Mouse (Mus musculus) MEL (cell line): ENCODE results near the gene Cxcl10. TPM values are rescaled to one million over a fixed set of nuclear protein-coding genes. Genes with fewer than 3 reads are reported as not detected.
A peak's percentile ranks its signal among the peaks of the same experiment; 100 is the strongest.

Experiments
- DNase-seq: peaks from one replicate; pipeline ENCODE4 v3.0.0; 2011; ENCODE audit warnings: low read depth, low spot score
- H3K27ac ChIP-seq: 2 replicates; pipeline ENCODE4 v1.5.1; 2012; ENCODE audit warnings: low read depth, mild to moderate bottlenecking, control low read depth, low read length, moderate library complexity; ENCODE audit not compliant: control insufficient read depth
- H3K27me3 ChIP-seq, 2 experiments: fragments of 150-350 bp in 1 of 2; sonication (generic) in 1 of 2; 2 replicates each; pipeline ENCODE4 v1.6.1; 2012; ENCODE audit warnings: low read length in 2 of 2, mild to moderate bottlenecking in 2 of 2, improper control_type of control experiment in 1 of 2, moderate library complexity in 1 of 2; ENCODE audit not compliant: insufficient read depth in 2 of 2, control insufficient read depth in 1 of 2
- H3K36me3 ChIP-seq, 2 experiments: 2 replicates each; pipeline ENCODE4 v1.6.1; 2012 to 2014; ENCODE audit warnings: low read length in 2 of 2, improper control_type of control experiment in 1 of 2, inconsistent platforms in 1 of 2, mild to moderate bottlenecking in 1 of 2; ENCODE audit not compliant: insufficient read depth in 2 of 2, control insufficient read depth in 1 of 2
- H3K4me1 ChIP-seq, 2 experiments: fragments of 150-350 bp in 1 of 2; sonication (generic) in 1 of 2; 2 replicates each; pipeline ENCODE4 v1.6.1; 2012; ENCODE audit warnings: low read length in 2 of 2, improper control_type of control experiment in 1 of 2, mild to moderate bottlenecking in 1 of 2; ENCODE audit not compliant: insufficient read depth in 2 of 2, control insufficient read depth in 1 of 2
- H3K4me3 ChIP-seq, 2 experiments: fragments of 150-350 bp in 1 of 2; sonication (generic) in 1 of 2; 2 replicates each; pipeline ENCODE4 v1.5.1; 2012; ENCODE audit warnings: low read depth in 2 of 2, low read length in 2 of 2, mild to moderate bottlenecking in 2 of 2, moderate library complexity in 2 of 2, control low read depth in 1 of 2, improper control_type of control experiment in 1 of 2; ENCODE audit not compliant: control insufficient read depth in 1 of 2, insufficient read depth in 1 of 2
- H3K79me2 ChIP-seq: 2 replicates; pipeline ENCODE4 v1.6.1; 2012; ENCODE audit warnings: mild to moderate bottlenecking, low read length, moderate library complexity; ENCODE audit not compliant: control insufficient read depth, poor library complexity, insufficient read depth
- H3K9ac ChIP-seq: 2 replicates; pipeline ENCODE4 v1.6.1; 2012; ENCODE audit warnings: low read depth, mild to moderate bottlenecking, control low read depth, low read length, moderate library complexity; ENCODE audit not compliant: control insufficient read depth, poor library complexity, severe bottlenecking
- H3K9me3 ChIP-seq: fragments of 150-350 bp; sonication (generic); replicated peaks from 2 replicates; pipeline ENCODE4 v1.6.1; 2012; ENCODE audit warnings: mild to moderate bottlenecking, low read length, improper control_type of control experiment, moderate library complexity; ENCODE audit not compliant: insufficient read depth
- CHD1 ChIP-seq: IDR thresholded peaks from 2 replicates; pipeline ENCODE4 v1.6.1; 2012; ENCODE audit warnings: low read depth, mild to moderate bottlenecking, inconsistent platforms, low read length, improper control_type of control experiment
- CTCF ChIP-seq, 3 experiments: IDR thresholded peaks in 2 of 3; conservative IDR thresholded peaks in 1 of 3; 2 replicates each; pipeline ENCODE4 v1.5.1; 2011 to 2012; ENCODE audit warnings: low read length in 3 of 3, low read depth in 2 of 3, mild to moderate bottlenecking in 2 of 3, improper control_type of control experiment in 1 of 3, inconsistent platforms in 1 of 3, mixed read lengths in 1 of 3, moderate library complexity in 1 of 3; ENCODE audit not compliant: control insufficient read depth in 1 of 3, insufficient read depth in 1 of 3, poor library complexity in 1 of 3, severe bottlenecking in 1 of 3
- E2F4 ChIP-seq: IDR thresholded peaks from 2 replicates; pipeline ENCODE4 v1.6.1; 2011; ENCODE audit warnings: low read depth, low read length, improper control_type of control experiment, borderline replicate concordance
- ELF1 ChIP-seq: IDR thresholded peaks from 2 replicates; pipeline ENCODE4 v1.6.1; 2014; ENCODE audit warnings: low read depth, mild to moderate bottlenecking, inconsistent platforms, low read length, improper control_type of control experiment, moderate library complexity
- EP300 ChIP-seq, 2 experiments: IDR thresholded peaks; 2 replicates each; pipeline ENCODE4 v1.6.1; 2011; ENCODE audit warnings: improper control_type of control experiment in 2 of 2, low read length in 2 of 2, low read depth in 1 of 2, mild to moderate bottlenecking in 1 of 2
- ETS1 ChIP-seq: IDR thresholded peaks from 2 replicates; pipeline ENCODE4 v1.6.1; 2012; ENCODE audit warnings: low read depth, mild to moderate bottlenecking, inconsistent platforms, low read length, improper control_type of control experiment, moderate library complexity
- GABPA ChIP-seq: IDR thresholded peaks from 2 replicates; pipeline ENCODE4 v1.6.1; 2012; ENCODE audit warnings: low read depth, mild to moderate bottlenecking, inconsistent platforms, low read length, improper control_type of control experiment, moderate library complexity
- GATA1 ChIP-seq: IDR thresholded peaks from 2 replicates; pipeline ENCODE4 v1.6.1; 2011; ENCODE audit warnings: low read depth, low read length, improper control_type of control experiment
- JUND ChIP-seq: IDR thresholded peaks from 2 replicates; pipeline ENCODE4 v1.6.1; 2011; ENCODE audit warnings: low read depth, mild to moderate bottlenecking, improper control_type of control experiment, low read length
- KAT2A ChIP-seq: conservative IDR thresholded peaks from 2 replicates; pipeline ENCODE4 v1.6.1; 2012; ENCODE audit warnings: low read depth, low read length, improper control_type of control experiment, inconsistent platforms
- MAFK ChIP-seq: IDR thresholded peaks from 2 replicates; pipeline ENCODE4 v1.6.1; 2011; ENCODE audit warnings: low read depth, mild to moderate bottlenecking, low read length, improper control_type of control experiment, borderline replicate concordance
- MAX ChIP-seq: IDR thresholded peaks from 2 replicates; pipeline ENCODE4 v1.6.1; 2011; ENCODE audit warnings: low read length, improper control_type of control experiment
- MEF2A ChIP-seq: IDR thresholded peaks from 2 replicates; pipeline ENCODE4 v1.6.1; 2014; ENCODE audit warnings: low read depth, mild to moderate bottlenecking, inconsistent platforms, low read length, improper control_type of control experiment; ENCODE audit not compliant: poor library complexity, insufficient replicate concordance, severe bottlenecking; ENCODE audit errors: extremely low read depth
- MXI1 ChIP-seq: IDR thresholded peaks from 2 replicates; pipeline ENCODE4 v1.6.1; 2011; ENCODE audit warnings: mild to moderate bottlenecking, low read depth, low read length, improper control_type of control experiment
- MYC ChIP-seq: IDR thresholded peaks from 2 replicates; pipeline ENCODE4 v1.6.1; 2011; ENCODE audit warnings: low read depth, mild to moderate bottlenecking, low read length, improper control_type of control experiment, moderate library complexity
- NELFE ChIP-seq: IDR thresholded peaks from 2 replicates; pipeline ENCODE4 v1.6.1; 2011; ENCODE audit warnings: low read depth, low read length, improper control_type of control experiment
- NRF1 ChIP-seq: IDR thresholded peaks from 2 replicates; pipeline ENCODE4 v1.6.1; 2014; ENCODE audit warnings: low read depth, mild to moderate bottlenecking, inconsistent platforms, low read length, improper control_type of control experiment, moderate library complexity; ENCODE audit not compliant: poor library complexity, insufficient read depth, severe bottlenecking
- RAD21 ChIP-seq: IDR thresholded peaks from 2 replicates; pipeline ENCODE4 v1.6.1; 2011; ENCODE audit warnings: mild to moderate bottlenecking, low read depth, low read length, improper control_type of control experiment
- RCOR1 ChIP-seq: IDR thresholded peaks from 2 replicates; pipeline ENCODE4 v1.6.1; 2012; ENCODE audit warnings: low read depth, mild to moderate bottlenecking, inconsistent platforms, low read length, improper control_type of control experiment
- SMC3 ChIP-seq: IDR thresholded peaks from 2 replicates; pipeline ENCODE4 v1.6.1; 2011; ENCODE audit warnings: low read depth, low read length, improper control_type of control experiment
- TAL1 ChIP-seq: IDR thresholded peaks from 2 replicates; pipeline ENCODE4 v1.6.1; 2012; ENCODE audit warnings: mild to moderate bottlenecking, inconsistent platforms, low read length, moderate library complexity, mixed read lengths
- TBP ChIP-seq: IDR thresholded peaks from 2 replicates; pipeline ENCODE4 v1.8.0; 2011; ENCODE audit warnings: low read depth, low read length, improper control_type of control experiment
- TCF12 ChIP-seq: IDR thresholded peaks from 2 replicates; pipeline ENCODE4 v1.6.1; 2014; ENCODE audit warnings: low read depth, mild to moderate bottlenecking, inconsistent platforms, low read length, improper control_type of control experiment, moderate library complexity
- USF1 ChIP-seq: IDR thresholded peaks from 2 replicates; pipeline ENCODE4 v1.6.1; 2014; ENCODE audit warnings: low read depth, mild to moderate bottlenecking, inconsistent platforms, low read length, improper control_type of control experiment, moderate library complexity
- USF2 ChIP-seq, 2 experiments: IDR thresholded peaks; 2 replicates each; pipeline ENCODE4 v1.6.1; 2011 to 2012; ENCODE audit warnings: improper control_type of control experiment in 2 of 2, low read length in 2 of 2, borderline replicate concordance in 1 of 2, inconsistent platforms in 1 of 2, low read depth in 1 of 2, mild to moderate bottlenecking in 1 of 2; ENCODE audit not compliant: insufficient read depth in 1 of 2
- ZC3H11A ChIP-seq: IDR thresholded peaks from 2 replicates; pipeline ENCODE4 v1.6.1; 2012; ENCODE audit warnings: low read depth, mild to moderate bottlenecking, inconsistent platforms, low read length, improper control_type of control experiment
- ZKSCAN1 ChIP-seq: IDR thresholded peaks from 2 replicates; pipeline ENCODE4 v1.6.1; 2012; ENCODE audit warnings: low read depth, mild to moderate bottlenecking, inconsistent platforms, low read length, improper control_type of control experiment, moderate library complexity
- ZMIZ1 ChIP-seq: IDR thresholded peaks from 2 replicates; pipeline ENCODE4 v1.6.1; 2012; ENCODE audit warnings: low read depth, mild to moderate bottlenecking, inconsistent platforms, low read length, improper control_type of control experiment, moderate library complexity
- ZNF384 ChIP-seq: IDR thresholded peaks from 2 replicates; pipeline ENCODE4 v1.6.1; 2012; ENCODE audit warnings: low read depth, mild to moderate bottlenecking, inconsistent platforms, low read length, improper control_type of control experiment
- polyA plus RNA-seq, 2 experiments: library from polyadenylated mRNA; stranded (reverse) in 1 of 2; unstranded in 1 of 2; fragments of >175 nt in 1 of 2; fragments of >200 nt in 1 of 2; gene quantifications; 2 replicates each; pipeline versions ENCODE4 v1.2.1 to v1.2.4; 2012; ENCODE audit warnings: low replicate concordance in 2 of 2, low read depth in 1 of 2; ENCODE audit not compliant: insufficient read length in 2 of 2, insufficient read depth in 1 of 2, missing spikeins in 1 of 2
- total RNA-seq: library from RNA; depleted of rRNA; stranded (reverse); fragments of 300-350 nt; gene quantifications from 2 replicates; pipeline ENCODE4 v1.2.3, GENCODE M21; 2012

The Cxcl10 gene
- total and polyA plus RNA-seq, 3 experiments, result 0.11 TPM; not detected in 2

DNA sequence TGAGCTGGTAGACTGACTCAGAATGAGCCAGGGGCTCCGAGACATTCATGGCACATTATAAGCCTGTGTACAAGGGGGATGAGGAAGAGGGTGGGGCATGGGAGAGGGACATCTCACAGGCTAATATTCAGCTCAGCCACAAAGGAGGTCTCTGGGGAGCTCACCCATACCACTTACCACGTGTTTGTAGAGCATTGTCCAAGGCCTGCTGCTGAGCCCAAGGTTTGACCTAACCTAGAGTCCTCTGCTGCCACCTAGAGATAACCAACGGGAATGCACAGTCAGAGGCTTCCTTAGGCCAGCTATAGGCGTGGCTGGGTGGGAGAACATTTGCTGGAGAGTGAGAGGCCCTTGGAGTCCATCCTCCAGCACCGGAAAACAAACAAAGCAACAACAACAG, 49.5 kb upstream of the Cxcl10 start:
- H3K9ac ChIP-seq, result 0 out of 2 replicates have a peak overlapping the region, but pooled peaks have one; percentile 7
- no peak overlapping the region for H3K27ac ChIP-seq
- H3K9me3 ChIP-seq, result no peaks in the 10 kb centered on the region
- peaks cover 0 to 25% of the 10 kb centered on the region in 2 experiments; a peak in 2 of 4 replicates for H3K4me1 ChIP-seq
- no peak for TF ChIP-seq MEF2A
- TF ChIP-seq ZMIZ1, result no peak
- TF ChIP-seq ZC3H11A, result peak; percentile 69
- no peak for TF ChIP-seq ZNF384
- TF ChIP-seq MXI1, result peak; percentile 79
- peak; percentile 74 to 93 (median 88) for TF ChIP-seq CTCF (IDR thresholded peaks at IDR 0.05 in 2 of 3, conservative IDR thresholded peaks at IDR 0.05 in 1 of 3; ENCODE audit: control insufficient read depth in 1 of 3, insufficient read depth in 1 of 3, low read depth in 2 of 3, low read length in 3 of 3, poor library complexity in 1 of 3, severe bottlenecking in 1 of 3)
- no peak for TF ChIP-seq ZKSCAN1
- peak; percentile 96 for TF ChIP-seq MYC
- TF ChIP-seq MAX, result peak; percentile 89
- TF ChIP-seq SMC3, result peak; percentile 75
- TF ChIP-seq RCOR1, result no peak
- TF ChIP-seq GATA1, result no peak
- TF ChIP-seq RAD21, result peak; percentile 88
- TF ChIP-seq GABPA, result no peak
- no peak for TF ChIP-seq NELFE
- 0 out of 2 replicates have a peak, but pooled peaks have one; percentile 19 for TF ChIP-seq ELF1
- TF ChIP-seq TBP, result 0 out of 2 replicates have a peak, but pooled peaks have one; percentile 30
- peak; percentile 41; the same call in 1 of the 2 replicates for TF ChIP-seq USF1
- no peak for TF ChIP-seq TCF12
- no peak for TF ChIP-seq MAFK
- no peak for TF ChIP-seq E2F4
- H3K27me3 ChIP-seq, result no peaks in the 10 kb centered on the region
- DNase-seq, result peak; percentile 89
- H3K79me2 ChIP-seq, result no peaks in the 10 kb centered on the region
- H3K36me3 ChIP-seq, result peaks cover 0 to 16% of the 10 kb centered on the region in 2 experiments; a peak in 2 of 4 replicates
- H3K4me3 ChIP-seq, result no peak overlapping the region

DNA sequence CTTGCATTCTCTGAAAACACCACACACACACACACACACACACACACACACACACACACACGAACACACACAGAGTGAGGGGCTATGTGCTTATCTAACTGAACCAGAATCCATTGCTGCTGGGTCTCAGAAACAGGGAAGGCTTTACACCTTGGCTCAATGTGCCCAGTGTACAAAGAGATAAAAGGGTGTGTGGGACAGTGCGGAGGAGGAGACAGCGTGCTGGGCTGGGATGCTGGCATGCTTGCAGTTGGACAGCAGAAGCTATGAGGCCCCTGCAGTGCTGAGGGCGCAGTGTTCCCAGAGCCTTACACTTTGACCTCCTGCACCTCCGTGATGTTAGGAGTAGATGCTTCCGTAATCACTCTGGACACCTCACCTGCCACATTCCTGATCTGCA, 47.8 kb upstream of the Cxcl10 start:
- H3K4me3 ChIP-seq, result peak overlapping the region in 1 of 2 experiments; percentile 17; a peak in 3 of 4 replicates
- H3K27ac ChIP-seq, result peak overlapping the region; percentile 39; the same call in 1 of the 2 replicates
- no peaks in the 10 kb centered on the region for H3K79me2 ChIP-seq
- H3K27me3 ChIP-seq, result no peaks in the 10 kb centered on the region
- no peaks in the 10 kb centered on the region for H3K9me3 ChIP-seq
- DNase-seq, result peak; percentile 77
- peaks cover 0 to 25% of the 10 kb centered on the region in 2 experiments; a peak in 2 of 4 replicates for H3K4me1 ChIP-seq
- H3K9ac ChIP-seq, result peak overlapping the region; percentile 23; the same call in 1 of the 2 replicates
- H3K36me3 ChIP-seq, result peaks cover 0 to 16% of the 10 kb centered on the region in 2 experiments; a peak in 2 of 4 replicates
- TF ChIP-seq TAL1, result peak; percentile 91
- TF ChIP-seq ZMIZ1, result no peak
- no peak for TF ChIP-seq USF2 (IDR thresholded peaks at IDR 0.05; ENCODE audit: borderline replicate concordance in 1 of 2, insufficient read depth in 1 of 2, low read depth in 1 of 2, low read length in 2 of 2)
- TF ChIP-seq TBP, result no peak
- TF ChIP-seq MXI1, result no peak; the same call in 1 of the 2 replicates
- TF ChIP-seq RAD21, result no peak
- TF ChIP-seq NELFE, result no peak
- TF ChIP-seq MEF2A, result no peak
- no peak for TF ChIP-seq SMC3
- TF ChIP-seq KAT2A, result no peak
- no peak for TF ChIP-seq CHD1
- peak; percentile 67 to 85 for TF ChIP-seq EP300 (IDR thresholded peaks at IDR 0.05; ENCODE audit: low read depth in 1 of 2, low read length in 2 of 2)
- TF ChIP-seq ZC3H11A, result no peak
- peak; percentile 26; the same call in 1 of the 2 replicates for TF ChIP-seq ETS1
- TF ChIP-seq MAX, result no peak; the same call in 1 of the 2 replicates
- no peak for TF ChIP-seq MAFK
- no peak for TF ChIP-seq NRF1
- TF ChIP-seq JUND, result no peak
